Mouse (Mus musculus): ENCODE measurements around the gene Dhrs3. TPM values are rescaled to one million over a fixed set of nuclear protein-coding genes. Genes with fewer than 3 reads are reported as not detected.
A peak's percentile ranks its signal among the peaks of the same experiment; 100 is the strongest.

Dhrs3 gene
- polyA plus RNA-seq, 1 experiment from 2014 or later: 93.0 TPM

DNA sequence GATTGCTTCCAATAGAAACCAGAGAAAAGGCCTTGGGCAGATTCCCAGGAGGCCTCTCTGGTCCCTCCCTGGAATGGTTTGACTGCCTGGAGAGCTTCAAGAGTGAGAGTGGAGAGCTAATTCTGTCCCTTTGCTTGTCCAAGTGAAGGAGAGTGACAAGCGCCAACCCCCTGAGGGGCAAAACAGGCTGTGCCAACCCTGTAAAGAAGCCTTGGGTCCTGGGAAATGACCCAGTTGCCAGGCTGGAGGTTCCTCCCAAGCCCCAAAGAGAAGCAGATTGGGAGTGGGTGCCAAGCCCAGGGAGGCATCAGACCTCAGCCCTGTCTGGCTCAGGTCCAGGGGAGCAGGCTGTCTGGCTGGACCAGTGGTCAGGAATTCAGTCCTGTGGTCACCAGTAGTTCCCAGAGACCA lies 37.2 kb downstream of the Dhrs3 start:
- ATAC-seq: no peak
- Histone ChIP-seq H3K27me3 (replicated peaks; ENCODE audit: control insufficient read depth, insufficient read depth, low read length) (no peaks in the 10 kb centered on the region), H3K9me3 (ENCODE audit: control insufficient read depth) (no peaks in the 10 kb centered on the region), H3K27ac (ENCODE audit: low read depth, low read length) (peak overlapping the region; percentile 42), H3K9ac (ENCODE audit: low read depth, low read length) (no peak overlapping the region), H3K36me3 (ENCODE audit: control insufficient read depth, insufficient read depth) (peaks cover 24% of the 10 kb centered on the region), H3K4me1 (replicated peaks; ENCODE audit: control insufficient read depth, insufficient read depth, low read length) (peaks cover 10% of the 10 kb centered on the region), H3K4me3 (ENCODE audit: low read depth, low read length) (no peak overlapping the region), H3K4me2 (replicated peaks; ENCODE audit: low read depth) (no peak overlapping the region)
- WGBS: 88% methylated on average over 1 of the region's 1 CpGs
- TF ChIP-seq CTCF (IDR thresholded peaks at IDR 0.05; ENCODE audit: low read depth): no peak

DNA sequence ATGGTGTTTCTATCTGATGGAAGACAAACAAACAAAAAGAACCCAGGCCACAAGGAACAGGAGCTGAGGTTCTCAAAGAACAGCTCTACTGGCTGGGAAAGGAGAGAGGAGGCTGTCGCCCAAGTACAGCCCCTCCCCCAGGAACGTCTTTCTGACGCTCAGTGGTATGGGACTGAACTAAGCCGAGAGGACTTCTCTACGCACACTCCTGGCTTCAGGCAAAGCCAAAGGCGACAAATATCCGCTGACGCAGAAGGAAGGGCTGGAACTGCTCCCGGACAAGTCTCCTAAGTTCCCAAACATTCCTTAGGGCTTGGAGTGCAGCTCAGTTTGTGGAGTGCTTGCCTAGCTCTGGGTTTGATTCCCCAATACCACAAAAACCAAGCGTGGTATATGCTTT lies 37.7 kb downstream of the Dhrs3 start:
- peaks cover 24% of the 10 kb centered on the region for H3K36me3 ChIP-seq (ENCODE audit: control insufficient read depth, insufficient read depth)
- H3K4me3 ChIP-seq (ENCODE audit: low read depth, low read length): no peak overlapping the region
- peak; percentile 47 for ATAC-seq
- no peaks in the 10 kb centered on the region for H3K9me3 ChIP-seq (ENCODE audit: control insufficient read depth)
- 15% methylated on average over 10 of the region's 10 CpGs for WGBS
- H3K27me3 ChIP-seq (replicated peaks; ENCODE audit: control insufficient read depth, insufficient read depth, low read length): no peaks in the 10 kb centered on the region
- H3K9ac ChIP-seq (ENCODE audit: low read depth, low read length): no peak overlapping the region
- H3K4me2 ChIP-seq (replicated peaks; ENCODE audit: low read depth): peak overlapping the region; percentile 2; the same call in 1 of the 2 replicates
- H3K4me1 ChIP-seq (replicated peaks; ENCODE audit: control insufficient read depth, insufficient read depth, low read length): peaks cover 10% of the 10 kb centered on the region
- H3K27ac ChIP-seq (ENCODE audit: low read depth, low read length): peak overlapping the region; percentile 42
- no peak for TF ChIP-seq CTCF (IDR thresholded peaks at IDR 0.05; ENCODE audit: low read depth)

DNA sequence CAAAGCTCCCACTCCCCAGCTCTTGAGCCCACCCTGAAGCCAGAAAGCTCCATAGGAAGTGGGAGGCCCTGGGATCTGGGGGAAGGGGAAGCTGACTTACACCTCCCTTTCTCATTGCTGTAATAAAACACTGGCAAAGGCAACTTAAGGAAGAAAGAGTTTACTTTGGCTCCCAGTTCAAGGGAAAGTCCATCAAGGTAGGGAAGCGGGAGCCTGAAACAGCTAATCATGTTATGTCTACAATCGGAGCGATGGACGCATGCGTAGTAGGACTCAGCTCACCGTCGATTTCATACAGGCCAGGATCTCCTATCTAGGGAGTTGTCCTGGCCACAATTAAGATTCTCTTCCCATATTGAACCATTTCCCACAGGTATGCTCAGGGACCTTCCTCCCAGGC lies 38.5 kb downstream of the Dhrs3 start:
- H3K36me3 ChIP-seq (ENCODE audit: control insufficient read depth, insufficient read depth): peaks cover 22% of the 10 kb centered on the region
- no peak overlapping the region for H3K9ac ChIP-seq (ENCODE audit: low read depth, low read length)
- WGBS: 37% methylated on average over 7 of the region's 7 CpGs
- H3K4me1 ChIP-seq (replicated peaks; ENCODE audit: control insufficient read depth, insufficient read depth, low read length): peaks cover 10% of the 10 kb centered on the region
- H3K27me3 ChIP-seq (replicated peaks; ENCODE audit: control insufficient read depth, insufficient read depth, low read length): no peaks in the 10 kb centered on the region
- H3K9me3 ChIP-seq (ENCODE audit: control insufficient read depth): no peaks in the 10 kb centered on the region
- no peak for TF ChIP-seq CTCF (IDR thresholded peaks at IDR 0.05; ENCODE audit: low read depth)
- H3K4me2 ChIP-seq (replicated peaks; ENCODE audit: low read depth): peak overlapping the region; percentile 2; the same call in 1 of the 2 replicates
- no peak overlapping the region for H3K4me3 ChIP-seq (ENCODE audit: low read depth, low read length)
- peak overlapping the region; percentile 16; the same call in 1 of the 2 replicates for H3K27ac ChIP-seq (ENCODE audit: low read depth, low read length)
- ATAC-seq: peak; percentile 28; the same call in 1 of the 2 replicates

DNA sequence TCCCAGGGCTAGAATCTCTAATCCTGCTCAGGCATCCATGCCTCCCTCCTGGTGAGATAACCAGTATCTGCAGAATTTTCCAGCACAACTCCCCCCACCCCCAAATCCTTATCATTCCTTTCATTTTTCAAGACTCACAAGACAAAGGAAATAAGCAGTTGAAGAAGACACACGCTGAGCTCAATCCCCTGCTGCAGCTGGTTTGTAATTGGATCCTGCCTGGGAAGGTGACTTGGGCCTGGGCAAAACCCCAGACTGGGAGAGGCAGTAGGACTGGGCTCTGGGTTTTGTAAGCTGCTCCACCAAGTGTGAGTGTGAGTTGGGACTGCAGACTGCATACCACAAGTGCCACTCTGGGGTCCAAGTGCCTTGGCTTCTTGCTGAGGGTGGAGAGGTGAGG lies 41.9 kb downstream of the Dhrs3 start:
- Histone ChIP-seq H3K9me3 (ENCODE audit: control insufficient read depth) (no peaks in the 10 kb centered on the region), H3K4me1 (replicated peaks; ENCODE audit: control insufficient read depth, insufficient read depth, low read length) (peaks cover 9% of the 10 kb centered on the region), H3K9ac (ENCODE audit: low read depth, low read length) (no peak overlapping the region), H3K27me3 (replicated peaks; ENCODE audit: control insufficient read depth, insufficient read depth, low read length) (no peaks in the 10 kb centered on the region), H3K4me2 (replicated peaks; ENCODE audit: low read depth) (no peak overlapping the region), H3K4me3 (ENCODE audit: low read depth, low read length) (no peak overlapping the region), H3K27ac (ENCODE audit: low read depth, low read length) (no peak overlapping the region), H3K36me3 (ENCODE audit: control insufficient read depth, insufficient read depth) (no peaks in the 10 kb centered on the region)
- no peak for ATAC-seq
- WGBS: 35% methylated on average over 1 of the region's 1 CpGs
- no peak for TF ChIP-seq CTCF (IDR thresholded peaks at IDR 0.05; ENCODE audit: low read depth)

DNA sequence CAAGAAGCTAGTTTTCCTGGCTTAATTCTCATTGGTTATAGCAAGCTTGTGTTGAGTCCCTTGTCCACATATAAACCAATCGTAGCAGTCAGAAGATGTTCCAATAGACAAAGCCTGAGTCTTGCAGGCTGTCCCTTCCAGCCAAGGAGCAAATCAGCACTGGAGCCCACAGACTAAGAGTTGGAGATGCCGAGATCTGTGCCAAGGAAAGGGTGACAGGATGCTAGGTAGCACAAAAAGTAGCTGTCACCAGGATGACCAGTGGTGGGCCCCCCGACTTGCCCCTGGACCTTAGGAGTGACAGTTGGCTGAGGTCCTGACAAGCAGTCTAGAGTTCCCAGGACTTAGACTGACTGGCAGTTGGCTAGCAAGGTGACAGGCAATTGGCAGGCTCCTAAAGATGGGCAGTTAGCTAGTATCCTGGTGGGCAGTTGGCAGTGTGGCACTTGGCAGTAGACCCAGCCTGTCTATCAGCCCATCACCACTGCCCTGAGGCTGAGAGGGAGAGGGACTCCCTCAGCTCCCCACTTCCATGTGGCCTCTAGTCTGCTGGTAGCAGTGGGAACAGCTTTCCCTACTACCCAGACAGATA lies 44.0 kb downstream of the Dhrs3 start:
- 88% methylated on average over 3 of the region's 3 CpGs for WGBS
- no peak for TF ChIP-seq CTCF (IDR thresholded peaks at IDR 0.05; ENCODE audit: low read depth)
- no peaks in the 10 kb centered on the region for H3K9me3 ChIP-seq (ENCODE audit: control insufficient read depth)
- no peak overlapping the region for H3K9ac ChIP-seq (ENCODE audit: low read depth, low read length)
- H3K4me2 ChIP-seq (replicated peaks; ENCODE audit: low read depth): no peak overlapping the region
- no peak overlapping the region for H3K27ac ChIP-seq (ENCODE audit: low read depth, low read length)
- no peaks in the 10 kb centered on the region for H3K4me1 ChIP-seq (replicated peaks; ENCODE audit: control insufficient read depth, insufficient read depth, low read length)
- H3K4me3 ChIP-seq (ENCODE audit: low read depth, low read length): no peak overlapping the region
- no peaks in the 10 kb centered on the region for H3K27me3 ChIP-seq (replicated peaks; ENCODE audit: control insufficient read depth, insufficient read depth, low read length)
- ATAC-seq: no peak
- no peaks in the 10 kb centered on the region for H3K36me3 ChIP-seq (ENCODE audit: control insufficient read depth, insufficient read depth)

DNA sequence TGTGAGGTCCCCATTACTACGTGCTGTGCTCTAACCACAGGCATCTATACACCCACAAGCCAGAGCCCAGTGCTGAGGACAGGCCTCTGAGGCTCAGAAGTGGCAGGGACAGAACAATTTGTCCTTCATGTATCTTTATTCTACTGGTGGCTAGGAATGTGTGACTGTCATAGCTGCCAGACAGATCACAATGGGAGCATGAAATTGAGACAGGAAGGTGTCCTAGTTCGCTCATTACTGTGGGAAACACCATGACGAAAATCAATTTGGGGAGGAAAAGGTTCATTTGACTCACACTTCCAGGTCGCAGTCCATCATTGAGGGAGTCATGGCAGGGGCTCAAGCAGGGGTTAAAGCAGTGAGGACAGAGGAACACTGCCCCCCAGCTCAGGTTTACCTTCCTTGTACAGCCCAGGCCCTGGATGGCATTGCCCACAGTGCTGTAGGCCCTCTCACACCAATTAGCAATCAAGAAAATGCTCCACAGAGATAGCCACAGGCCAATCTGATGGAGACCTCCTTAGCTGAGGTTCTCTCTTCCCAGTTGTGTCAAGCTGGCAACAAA lies 47.3 kb downstream of the Dhrs3 start:
- Histone ChIP-seq H3K27me3 (replicated peaks; ENCODE audit: control insufficient read depth, insufficient read depth, low read length) (no peaks in the 10 kb centered on the region), H3K4me2 (replicated peaks; ENCODE audit: low read depth) (no peak overlapping the region), H3K9ac (ENCODE audit: low read depth, low read length) (no peak overlapping the region), H3K27ac (ENCODE audit: low read depth, low read length) (no peak overlapping the region), H3K36me3 (ENCODE audit: control insufficient read depth, insufficient read depth) (no peaks in the 10 kb centered on the region), H3K9me3 (ENCODE audit: control insufficient read depth) (no peaks in the 10 kb centered on the region), H3K4me1 (replicated peaks; ENCODE audit: control insufficient read depth, insufficient read depth, low read length) (no peaks in the 10 kb centered on the region), H3K4me3 (ENCODE audit: low read depth, low read length) (no peak overlapping the region)
- WGBS: 84% methylated on average over 4 of the region's 4 CpGs
- ATAC-seq: no peak
- TF ChIP-seq CTCF (IDR thresholded peaks at IDR 0.05; ENCODE audit: low read depth): no peak

Measured in intestine, postnatal 0 days (tissue).